In the genomic region with DNA sequence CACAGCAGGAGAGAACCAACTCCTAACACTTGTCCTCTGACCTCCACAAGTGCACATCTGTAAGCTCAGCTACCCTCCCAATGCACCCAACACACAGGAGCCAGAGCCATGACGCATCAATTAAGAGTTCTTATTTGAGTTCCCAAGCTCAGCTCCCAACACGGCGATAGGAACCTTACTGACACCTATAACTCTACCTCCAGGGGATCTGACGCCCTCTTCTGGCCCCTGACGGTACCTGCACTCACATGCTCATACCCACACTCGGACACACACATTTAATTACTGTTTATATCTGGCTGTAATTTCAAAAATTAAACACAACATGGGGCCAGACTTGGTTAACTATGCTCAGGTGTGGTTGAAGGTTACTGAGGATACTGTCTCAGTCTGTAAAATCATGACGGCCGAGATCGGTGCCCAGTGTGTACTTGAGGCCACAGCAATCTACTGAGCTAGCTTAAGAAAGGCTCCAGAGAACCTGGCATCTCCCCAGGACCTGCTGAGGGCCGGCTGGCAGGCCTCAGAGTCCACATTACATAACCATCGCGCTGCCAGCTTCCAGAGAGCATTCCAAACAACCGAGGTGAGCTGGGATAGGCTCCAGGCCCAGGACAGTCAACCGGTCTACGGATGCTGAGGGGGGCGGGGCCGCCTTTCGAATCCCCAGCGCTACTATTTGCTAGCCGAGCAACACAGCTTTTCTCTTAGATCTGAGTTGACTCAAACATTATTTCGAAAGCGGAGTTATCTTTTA, we compare ENCODE assay signal across 7 mouse cellular contexts.
DNase-seq lines count a peak whose midpoint lies in the region; ATAC-seq and TF ChIP-seq lines count a peak whose summit lies in the region.

No protein-coding gene starts in this region.

- peak overlapping the region; percentile 4; the same call in 1 of the 2 replicates for H3K27ac ChIP-seq in lung, embryonic 16.5 days (ENCODE audit: low read length)

- no peak overlapping the region for H3K9ac ChIP-seq in lung, embryonic 16.5 days (ENCODE audit: low read length)

- H3K36me3 ChIP-seq in E14TG2a.4 (ENCODE audit: insufficient read depth, low read length) = peaks cover 8% of the 10 kb centered on the region
- no peaks in the 10 kb centered on the region for H3K36me3 ChIP-seq in lung, embryonic 16.5 days (ENCODE audit: control insufficient read depth, insufficient read depth, low read length)

- DNase-seq in Muller cell, postnatal 12 days (ENCODE audit: inconsistent ontology term) = peak; percentile 93
- peak; percentile 90 for DNase-seq in fibroblast of lung, adult 2 months (ENCODE audit: low read depth)
- peak; percentile 79 for DNase-seq in kidney, postnatal 10 days
- DNase-seq in thymus, postnatal 36 days = no peak
- no peak for DNase-seq in natural killer cell, adult 2 months (ENCODE audit: low spot score in 2 of 2)

- no peaks in the 10 kb centered on the region for H3K27me3 ChIP-seq in E14TG2a.4 (ENCODE audit: insufficient read depth, low read length)
- H3K27me3 ChIP-seq in lung, embryonic 16.5 days (ENCODE audit: control insufficient read depth, insufficient read depth, low read depth, low read length) = no peaks in the 10 kb centered on the region

- peak; percentile 51 for TF ChIP-seq CTCF in E14TG2a.4 (conservative IDR thresholded peaks at IDR 0.05; ENCODE audit: low read length)

- no peak overlapping the region for H3K4me3 ChIP-seq in E14TG2a.4 (replicated peaks; ENCODE audit: low read length)
- no peak overlapping the region for H3K4me3 ChIP-seq in lung, embryonic 16.5 days (ENCODE audit: low read length)

- H3K4me1 ChIP-seq in E14TG2a.4 (replicated peaks; ENCODE audit: low read depth, low read length) = peaks cover 86% of the 10 kb centered on the region
- peaks cover 22% of the 10 kb centered on the region for H3K4me1 ChIP-seq in lung, embryonic 16.5 days (replicated peaks; ENCODE audit: control insufficient read depth, insufficient read depth, low read length)

- H3K9me3 ChIP-seq in E14TG2a.4 (ENCODE audit: low read length) = peaks cover 6% of the 10 kb centered on the region
- no peaks in the 10 kb centered on the region for H3K9me3 ChIP-seq in lung, embryonic 16.5 days (ENCODE audit: control insufficient read depth, low read length)

- 68% methylated on average over 22 of the region's 22 CpGs for WGBS in lung, embryonic 16.5 days

- ATAC-seq in lung, embryonic 16.5 days (ENCODE audit: low read depth) = peak; percentile 57

- H3K4me2 ChIP-seq in lung, embryonic 16.5 days (ENCODE audit: low read depth, low read length) = no peak overlapping the region

Comparison
In these comparisons a context has a peak if more than half of its experiments do, and no peak if none do; other contexts are left out.
1. DNase-seq: peak in Muller cell, postnatal 12 days (single experiment), fibroblast of lung, adult 2 months (single experiment) and kidney, postnatal 10 days (single experiment); none in thymus, postnatal 36 days (0 of 2) and natural killer cell, adult 2 months (0 of 2).